Mouse (Mus musculus): ENCODE data around the gene Ppp1r10. TPM values are rescaled to one million over a fixed set of nuclear protein-coding genes. Genes with fewer than 3 reads are reported as not detected.
"Not testable (repeated sequence)": the region's sequence is repeated elsewhere in the genome, so short reads cannot be mapped to it uniquely, and the experiment has no call there.

The Ppp1r10 gene
- polyA plus RNA-seq, 1 experiment from 2014 or later = 38.9 TPM

DNA sequence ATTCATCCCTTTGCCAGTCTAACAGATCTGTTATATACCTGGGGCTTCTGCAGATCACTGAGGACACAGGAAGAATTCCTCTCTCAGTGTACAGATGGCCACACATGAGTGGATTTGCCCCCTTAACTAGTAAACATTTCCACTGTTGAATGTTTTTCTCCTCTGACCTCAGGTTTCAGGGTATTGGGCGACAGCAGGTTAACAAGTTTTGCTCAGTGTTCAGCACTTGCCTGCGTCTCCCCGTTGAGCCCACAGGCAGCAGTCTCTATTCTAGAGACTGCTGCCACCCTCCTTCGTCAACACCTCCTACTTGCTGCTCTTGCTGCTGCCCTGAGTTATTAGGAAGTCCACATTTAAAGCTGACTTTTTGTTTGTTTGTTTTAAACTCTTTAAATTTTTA is 5.5 kb downstream of the Ppp1r10 start:
- Histone ChIP-seq H3K36me3 (ENCODE audit: control insufficient read depth, insufficient read depth, low read length) (peaks cover 17% of the 10 kb centered on the region), H3K27me3 (ENCODE audit: control insufficient read depth, insufficient read depth, low read depth, low read length) (no peaks in the 10 kb centered on the region), H3K9me3 (replicated peaks; ENCODE audit: control insufficient read depth, low read length, poor library complexity, severe bottlenecking) (no peaks in the 10 kb centered on the region), H3K4me3 (ENCODE audit: low read depth, low read length) (no peak overlapping the region), H3K27ac (ENCODE audit: low read length) (no peak overlapping the region), H3K4me1 (ENCODE audit: control insufficient read depth, insufficient read depth, low read length) (peaks cover 30% of the 10 kb centered on the region), H3K4me2 (ENCODE audit: low read length) (no peak overlapping the region), H3K9ac (ENCODE audit: low read depth, low read length) (0 out of 2 replicates have a peak overlapping the region, but pooled peaks have one; percentile 5)
- WGBS = 87% methylated on average over 4 of the region's 4 CpGs
- no peak for ATAC-seq

- no peaks in the 10 kb centered on the region for H3K27me3 ChIP-seq (ENCODE audit: control insufficient read depth, insufficient read depth, low read depth, low read length)
- H3K4me3 ChIP-seq (ENCODE audit: low read depth, low read length) = no peak overlapping the region
- no peak overlapping the region for H3K4me2 ChIP-seq (ENCODE audit: low read length)
- peaks cover 21% of the 10 kb centered on the region for H3K36me3 ChIP-seq (ENCODE audit: control insufficient read depth, insufficient read depth, low read length)
- no peak overlapping the region for H3K9ac ChIP-seq (ENCODE audit: low read depth, low read length)
- H3K4me1 ChIP-seq (ENCODE audit: control insufficient read depth, insufficient read depth, low read length) = peaks cover 30% of the 10 kb centered on the region
- WGBS = 90% methylated on average over 3 of the region's 3 CpGs
- no peaks in the 10 kb centered on the region for H3K9me3 ChIP-seq (replicated peaks; ENCODE audit: control insufficient read depth, low read length, poor library complexity, severe bottlenecking)
- no peak for ATAC-seq
- H3K27ac ChIP-seq (ENCODE audit: low read length) = no peak overlapping the region
These were observed 6.3 kb downstream of the Ppp1r10 start for GRCm38 (mm10) chr17:35922566-35922965.

- H3K36me3 ChIP-seq (ENCODE audit: control insufficient read depth, insufficient read depth, low read length) = peaks cover 28% of the 10 kb centered on the region
- WGBS = 93% methylated on average over 4 of the region's 4 CpGs
These were observed 7.0 kb downstream of the Ppp1r10 start for GRCm38 (mm10) chr17:35923281-35923680.

DNA sequence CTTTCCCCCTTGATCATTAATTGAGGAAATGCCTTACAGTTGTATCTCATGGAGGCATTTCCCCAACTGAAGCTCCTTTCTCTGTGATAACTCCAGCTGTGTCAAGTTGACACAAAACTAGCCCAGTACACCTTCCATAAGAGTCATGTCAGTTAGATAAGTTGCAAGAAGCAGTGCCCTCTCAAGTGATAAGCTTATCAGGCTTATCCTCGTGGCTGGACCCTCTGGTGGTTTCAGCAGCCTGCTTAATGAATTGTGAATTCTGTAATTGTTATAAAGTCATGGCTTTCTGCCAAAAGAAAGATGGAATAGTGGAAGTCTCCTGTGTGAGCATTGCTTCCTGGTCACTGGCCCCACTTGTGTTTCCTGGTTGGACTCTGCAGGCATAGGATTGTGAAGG is 11.2 kb downstream of the Ppp1r10 start:
- Histone ChIP-seq H3K9ac (ENCODE audit: low read depth, low read length) (no peak overlapping the region), H3K27ac (ENCODE audit: low read length) (no peak overlapping the region), H3K36me3 (ENCODE audit: control insufficient read depth, insufficient read depth, low read length) (peaks cover 45% of the 10 kb centered on the region), H3K27me3 (ENCODE audit: control insufficient read depth, insufficient read depth, low read depth, low read length) (no peaks in the 10 kb centered on the region), H3K4me1 (ENCODE audit: control insufficient read depth, insufficient read depth, low read length) (peaks cover 1% of the 10 kb centered on the region; the same call in 1 of the 2 replicates), H3K4me2 (ENCODE audit: low read length) (no peak overlapping the region), H3K9me3 (replicated peaks; ENCODE audit: control insufficient read depth, low read length, poor library complexity, severe bottlenecking) (no peaks in the 10 kb centered on the region), H3K4me3 (ENCODE audit: low read depth, low read length) (no peak overlapping the region)
- WGBS = 66% methylated on average over 1 of the region's 1 CpGs
- ATAC-seq = no peak

More at GRCm38 (mm10) chr17:35923281-35923680, 7.0 kb downstream of the Ppp1r10 start:
- Histone ChIP-seq H3K9me3 (replicated peaks; ENCODE audit: control insufficient read depth, low read length, poor library complexity, severe bottlenecking) (no peaks in the 10 kb centered on the region), H3K4me2 (ENCODE audit: low read length) (no peak overlapping the region), H3K27ac (ENCODE audit: low read length) (no peak overlapping the region), H3K27me3 (ENCODE audit: control insufficient read depth, insufficient read depth, low read depth, low read length) (no peaks in the 10 kb centered on the region), H3K4me1 (ENCODE audit: control insufficient read depth, insufficient read depth, low read length) (peaks cover 30% of the 10 kb centered on the region), H3K4me3 (ENCODE audit: low read depth, low read length) (no peak overlapping the region), H3K9ac (ENCODE audit: low read depth, low read length) (no peak overlapping the region)
- no peak for ATAC-seq

- H3K4me1 ChIP-seq (ENCODE audit: control insufficient read depth, insufficient read depth, low read length) = no peaks in the 10 kb centered on the region
- no peak for ATAC-seq
- 93% methylated on average over 2 of the region's 2 CpGs for WGBS
- no peaks in the 10 kb centered on the region for H3K27me3 ChIP-seq (ENCODE audit: control insufficient read depth, insufficient read depth, low read depth, low read length)
- peaks cover 47% of the 10 kb centered on the region for H3K36me3 ChIP-seq (ENCODE audit: control insufficient read depth, insufficient read depth, low read length)
- H3K27ac ChIP-seq (ENCODE audit: low read length) = no peak overlapping the region
- no peak overlapping the region for H3K9ac ChIP-seq (ENCODE audit: low read depth, low read length)
- H3K4me3 ChIP-seq (ENCODE audit: low read depth, low read length) = no peak overlapping the region
- no peak overlapping the region for H3K4me2 ChIP-seq (ENCODE audit: low read length)
- no peaks in the 10 kb centered on the region for H3K9me3 ChIP-seq (replicated peaks; ENCODE audit: control insufficient read depth, low read length, poor library complexity, severe bottlenecking)
These were observed 13.3 kb downstream of the Ppp1r10 start for GRCm38 (mm10) chr17:35929534-35929933.

DNA sequence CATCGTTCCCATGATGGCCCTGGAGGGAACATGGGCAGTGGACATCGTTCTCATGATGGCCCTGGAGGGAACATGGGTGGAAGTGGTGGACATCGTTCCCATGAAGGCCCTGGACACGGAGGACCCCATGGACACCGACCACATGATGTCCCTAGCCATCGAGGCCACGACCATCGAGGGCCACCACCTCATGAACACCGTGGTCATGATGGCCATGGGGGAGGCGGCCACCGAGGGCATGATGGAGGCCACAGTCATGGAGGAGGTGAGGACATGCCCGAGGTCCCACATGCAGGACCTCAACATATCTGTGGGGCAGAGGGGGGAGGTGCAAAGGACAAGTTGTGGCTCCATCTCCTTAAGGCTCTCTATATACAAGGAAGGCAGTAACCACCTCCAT is 14.4 kb downstream of the Ppp1r10 start:
- no peak overlapping the region for H3K4me3 ChIP-seq (ENCODE audit: low read depth, low read length)
- H3K27ac ChIP-seq (ENCODE audit: low read length) = no peak overlapping the region
- no peaks in the 10 kb centered on the region for H3K27me3 ChIP-seq (ENCODE audit: control insufficient read depth, insufficient read depth, low read depth, low read length)
- no peak for ATAC-seq
- H3K36me3 ChIP-seq (ENCODE audit: control insufficient read depth, insufficient read depth, low read length) = peaks cover 38% of the 10 kb centered on the region
- no peak overlapping the region for H3K9ac ChIP-seq (ENCODE audit: low read depth, low read length)
- H3K4me1 ChIP-seq (ENCODE audit: control insufficient read depth, insufficient read depth, low read length) = no peaks in the 10 kb centered on the region
- WGBS = 95% methylated on average over 12 of the region's 12 CpGs
- H3K4me2 ChIP-seq (ENCODE audit: low read length) = no peak overlapping the region
- no peaks in the 10 kb centered on the region for H3K9me3 ChIP-seq (replicated peaks; ENCODE audit: control insufficient read depth, low read length, poor library complexity, severe bottlenecking)

DNA sequence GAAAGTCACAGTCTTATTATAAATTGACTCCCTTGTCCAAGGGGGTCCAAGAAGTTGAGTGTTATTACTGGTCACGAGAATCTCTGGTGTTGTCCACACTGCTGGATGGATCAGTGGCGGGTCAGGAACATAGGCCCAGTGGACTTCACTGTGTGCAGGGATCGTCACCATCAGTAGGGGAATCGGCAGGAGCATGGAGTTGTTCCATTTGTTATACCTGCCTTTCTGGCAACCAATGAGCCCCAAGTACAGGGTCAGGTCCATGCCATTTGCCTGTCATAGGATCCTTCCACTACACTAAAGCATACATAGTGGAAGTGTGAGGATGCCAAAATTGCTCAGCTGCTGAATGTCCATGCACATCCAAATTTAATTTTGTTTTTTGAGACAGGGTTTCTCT is 16.4 kb downstream of the Ppp1r10 start:
- H3K4me3 ChIP-seq (ENCODE audit: low read depth, low read length) = no peak overlapping the region
- H3K27me3 ChIP-seq (ENCODE audit: control insufficient read depth, insufficient read depth, low read depth, low read length) = no peaks in the 10 kb centered on the region
- peaks cover 26% of the 10 kb centered on the region for H3K36me3 ChIP-seq (ENCODE audit: control insufficient read depth, insufficient read depth, low read length)
- no peaks in the 10 kb centered on the region for H3K9me3 ChIP-seq (replicated peaks; ENCODE audit: control insufficient read depth, low read length, poor library complexity, severe bottlenecking)
- H3K27ac ChIP-seq (ENCODE audit: low read length) = no peak overlapping the region
- no peak for ATAC-seq
- no peak overlapping the region for H3K9ac ChIP-seq (ENCODE audit: low read depth, low read length)
- no peak overlapping the region for H3K4me2 ChIP-seq (ENCODE audit: low read length)
- no peaks in the 10 kb centered on the region for H3K4me1 ChIP-seq (ENCODE audit: control insufficient read depth, insufficient read depth, low read length)
- WGBS = 91% methylated on average over 4 of the region's 4 CpGs

DNA sequence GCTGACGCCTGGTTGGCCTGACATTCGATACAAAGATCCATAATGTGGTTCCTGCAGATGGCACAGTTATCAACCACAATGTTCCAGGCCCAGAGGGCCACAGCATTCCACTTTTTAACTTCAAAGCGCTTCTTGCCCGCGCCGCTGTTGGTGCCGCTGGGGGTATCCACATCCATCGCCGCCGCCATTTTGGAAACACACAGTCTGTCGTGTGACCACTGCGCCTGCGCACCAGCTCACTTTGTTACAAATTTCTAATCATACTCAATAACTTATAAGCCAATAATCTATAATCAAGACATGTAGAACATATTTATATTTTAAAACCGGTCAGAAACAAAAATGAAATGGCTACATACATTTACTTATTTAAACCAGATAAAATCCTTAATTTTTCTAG is 19.5 kb downstream of the Ppp1r10 start:
- H3K27me3 ChIP-seq (ENCODE audit: control insufficient read depth, insufficient read depth, low read depth, low read length); H3K4me1 ChIP-seq (ENCODE audit: control insufficient read depth, insufficient read depth, low read length); H3K27ac ChIP-seq (ENCODE audit: low read length); H3K4me2 ChIP-seq (ENCODE audit: low read length); H3K4me3 ChIP-seq (ENCODE audit: low read depth, low read length); ATAC-seq; H3K9me3 ChIP-seq (replicated peaks; ENCODE audit: control insufficient read depth, low read length, poor library complexity, severe bottlenecking); H3K9ac ChIP-seq (ENCODE audit: low read depth, low read length); H3K36me3 ChIP-seq (ENCODE audit: control insufficient read depth, insufficient read depth, low read length): not testable (repeated sequence)
- 89% methylated on average over 14 of the region's 14 CpGs for WGBS

DNA sequence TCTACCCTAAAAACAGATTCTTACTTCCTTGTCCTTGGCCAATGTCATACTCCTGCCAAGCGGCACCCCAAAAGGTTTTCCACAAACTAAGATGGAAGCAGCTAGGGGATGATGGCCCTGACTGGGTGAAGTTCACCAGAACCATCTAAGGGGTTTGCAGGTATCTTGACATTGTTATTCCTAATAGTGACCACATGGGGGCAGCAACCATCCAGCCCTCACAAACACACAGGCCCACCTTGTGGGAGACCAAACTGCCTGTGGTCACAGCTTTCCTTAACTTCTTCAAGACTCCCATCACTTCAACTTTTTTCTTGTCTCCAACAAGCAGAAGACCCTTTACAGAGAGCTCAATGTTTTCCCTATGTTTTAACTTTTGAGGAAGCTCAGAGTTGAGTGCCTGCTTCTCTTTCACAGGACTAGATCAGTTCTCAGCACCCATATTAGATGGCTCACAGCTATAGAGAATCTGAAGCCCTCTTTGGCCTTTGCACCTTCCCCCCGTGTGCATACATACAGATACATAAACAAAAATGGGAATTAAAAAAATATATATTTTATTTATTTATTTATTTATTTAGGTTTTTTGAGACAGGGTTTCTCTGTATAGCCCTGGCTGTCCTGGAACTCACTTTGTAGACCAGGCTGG is 21.6 kb downstream of the Ppp1r10 start:
- Histone ChIP-seq H3K9me3 (replicated peaks; ENCODE audit: control insufficient read depth, low read length, poor library complexity, severe bottlenecking) (no peaks in the 10 kb centered on the region), H3K36me3 (ENCODE audit: control insufficient read depth, insufficient read depth, low read length) (no peaks in the 10 kb centered on the region), H3K9ac (ENCODE audit: low read depth, low read length) (no peak overlapping the region), H3K4me1 (ENCODE audit: control insufficient read depth, insufficient read depth, low read length) (no peaks in the 10 kb centered on the region), H3K4me3 (ENCODE audit: low read depth, low read length) (no peak overlapping the region), H3K27ac (ENCODE audit: low read length) (no peak overlapping the region), H3K27me3 (ENCODE audit: control insufficient read depth, insufficient read depth, low read depth, low read length) (no peaks in the 10 kb centered on the region), H3K4me2 (ENCODE audit: low read length) (no peak overlapping the region)
- peak; percentile 84 for ATAC-seq
- WGBS = 28% methylated on average over 2 of the region's 2 CpGs

All from midbrain, embryonic 16.5 days (tissue).